Mouse (Mus musculus): ENCODE results near the gene Nmt1. TPM values are rescaled to one million over a fixed set of nuclear protein-coding genes. Genes with fewer than 3 reads are reported as not detected.

Gene Nmt1
- total RNA-seq, 4 experiments from 2014 or later, result 102 to 113 (median 109) TPM

GRCm38 (mm10) chr11:103111881-103112551 lies 84.0 kb downstream of the Nmt1 start:
- DNase-seq, result peak; percentile 84

- DNase-seq, result no peak
Measured at GRCm38 (mm10) chr11:103112552-103112912, 84.5 kb downstream of the Nmt1 start.

- DNase-seq, result no peak
Measured at GRCm38 (mm10) chr11:103113005-103113404, 85.0 kb downstream of the Nmt1 start.

GRCm38 (mm10) chr11:103113771-103114170 lies 85.8 kb downstream of the Nmt1 start:
- no peak for DNase-seq

- DNase-seq, result no peak
Measured at GRCm38 (mm10) chr11:103114270-103114943, 86.4 kb downstream of the Nmt1 start.

GRCm38 (mm10) chr11:103115163-103116007 lies 87.4 kb downstream of the Nmt1 start:
- DNase-seq, result peak; percentile 84

GRCm38 (mm10) chr11:103116008-103116818 lies 88.2 kb downstream of the Nmt1 start, which contains the start of gene Hexim1:
Gene Hexim1 (plus strand): TSS chr11:103116231.
- peak; percentile 100 for DNase-seq

GRCm38 (mm10) chr11:103116959-103117590 lies 89.1 kb downstream of the Nmt1 start:
- peak; percentile 78 for DNase-seq

GRCm38 (mm10) chr11:103117591-103118009 lies 89.6 kb downstream of the Nmt1 start:
- no peak for DNase-seq

Small RNAs within 50 kb of the gene (microRNA-seq; reads per million reads assigned to microRNA genes)
- 0 to 0.17 reads per million in 2 experiments for gene Mir6931

Other genes starting within 250 kb of the Nmt1 start
- 10 to 100 TPM; 12.9 to 22.5 (median 17.7) TPM for gene Gjc1, start 208.5 kb upstream of the Nmt1 start, total RNA-seq (2022)
- gene Higd1b, start 192.3 kb upstream of the Nmt1 start, total RNA-seq (2022), result 1 to 10 TPM; 1.4 to 2.6 (median 2.1) TPM
- 10 to 100 TPM; 62.2 to 95.9 (median 82.0) TPM for gene Eftud2, start 147.2 kb upstream of the Nmt1 start, total RNA-seq (2022)
- gene Ccdc103, start 147.0 kb upstream of the Nmt1 start, total RNA-seq (2022), result 1 to 10 TPM in 1 of 4 experiments, under 1 TPM in 3; 0.59 to 1.5 (median 0.70) TPM
- gene Fam187a, start 143.0 kb upstream of the Nmt1 start, total RNA-seq (2022), result under 1 TPM in 2 of 4 experiments, not detected in 2; 0.19 to 0.22 TPM
- 1 to 10 TPM; 1.0 to 1.8 (median 1.8) TPM for gene Gfap, start 127.3 kb upstream of the Nmt1 start, total RNA-seq (2022)
- gene Kif18b, start 103.1 kb upstream of the Nmt1 start, total RNA-seq (2022), result 1 to 10 TPM in 1 of 4 experiments, under 1 TPM in 3; 0.74 to 1.5 (median 0.91) TPM
- gene C1ql1, start 81.5 kb upstream of the Nmt1 start, total RNA-seq (2022), result 10 to 100 TPM; 62.1 to 91.9 (median 72.9) TPM
- 10 to 100 TPM; 64.3 to 89.6 (median 75.5) TPM for gene Dcakd, start 143 bp downstream of the Nmt1 start, total RNA-seq (2022)
- 10 to 100 TPM; 10.0 to 18.9 (median 13.6) TPM for gene Plcd3, start 73.5 kb downstream of the Nmt1 start, total RNA-seq (2022)
- gene Acbd4, start 73.5 kb downstream of the Nmt1 start, total RNA-seq (2022), result 100 to 1,000 TPM; 114 to 181 (median 146) TPM
- gene Hexim1, start 88.0 kb downstream of the Nmt1 start, total RNA-seq (2022), result 10 to 100 TPM; 75.2 to 90.2 (median 86.0) TPM
- 1 to 10 TPM; 6.1 to 9.3 (median 8.6) TPM for gene Hexim2, start 104.2 kb downstream of the Nmt1 start, total RNA-seq (2022)
- 10 to 100 TPM; 29.3 to 40.6 (median 30.6) TPM for gene Fmnl1, start 142.9 kb downstream of the Nmt1 start, total RNA-seq (2022)
- gene 1700023F06Rik, start 180.4 kb downstream of the Nmt1 start, total RNA-seq (2022), result under 1 TPM in 3 of 4 experiments, not detected in 1; 0.27 to 0.83 (median 0.66) TPM
- gene Spata32, start 190.2 kb downstream of the Nmt1 start, total RNA-seq (2022), result not detected
- gene Map3k14, start 239.3 kb downstream of the Nmt1 start, total RNA-seq (2022), result 10 to 100 TPM in 1 of 4 experiments, 1 to 10 TPM in 3; 7.1 to 11.8 (median 9.0) TPM